Mouse (Mus musculus) left cerebral cortex, postnatal 36 days (tissue): Measurements from ENCODE around the gene Lsg1. TPM values are rescaled to one million over a fixed set of nuclear protein-coding genes. Genes with fewer than 3 reads are reported as not detected.

Experiments
- DNase-seq, 2 experiments: peaks; one replicate each; pipeline ENCODE4 v3.0.0; 2021 to 2022; ENCODE audit warnings: low spot score in 2 of 2, mixed read lengths in 1 of 2
- intact Hi-C: fragments of 180-260 bp; cut with DNase I; formaldehyde crosslinking; loops from one replicate; pipeline ENCODE4 v1.15.1; 2025
- total RNA-seq, 2 experiments: library from RNA; stranded (reverse); gene quantifications; 2 replicates each; pipeline ENCODE4 v1.2.3; 2021

Lsg1 gene
- 10 to 100 TPM; 20.4 to 21.8 TPM for total RNA-seq

DNA sequence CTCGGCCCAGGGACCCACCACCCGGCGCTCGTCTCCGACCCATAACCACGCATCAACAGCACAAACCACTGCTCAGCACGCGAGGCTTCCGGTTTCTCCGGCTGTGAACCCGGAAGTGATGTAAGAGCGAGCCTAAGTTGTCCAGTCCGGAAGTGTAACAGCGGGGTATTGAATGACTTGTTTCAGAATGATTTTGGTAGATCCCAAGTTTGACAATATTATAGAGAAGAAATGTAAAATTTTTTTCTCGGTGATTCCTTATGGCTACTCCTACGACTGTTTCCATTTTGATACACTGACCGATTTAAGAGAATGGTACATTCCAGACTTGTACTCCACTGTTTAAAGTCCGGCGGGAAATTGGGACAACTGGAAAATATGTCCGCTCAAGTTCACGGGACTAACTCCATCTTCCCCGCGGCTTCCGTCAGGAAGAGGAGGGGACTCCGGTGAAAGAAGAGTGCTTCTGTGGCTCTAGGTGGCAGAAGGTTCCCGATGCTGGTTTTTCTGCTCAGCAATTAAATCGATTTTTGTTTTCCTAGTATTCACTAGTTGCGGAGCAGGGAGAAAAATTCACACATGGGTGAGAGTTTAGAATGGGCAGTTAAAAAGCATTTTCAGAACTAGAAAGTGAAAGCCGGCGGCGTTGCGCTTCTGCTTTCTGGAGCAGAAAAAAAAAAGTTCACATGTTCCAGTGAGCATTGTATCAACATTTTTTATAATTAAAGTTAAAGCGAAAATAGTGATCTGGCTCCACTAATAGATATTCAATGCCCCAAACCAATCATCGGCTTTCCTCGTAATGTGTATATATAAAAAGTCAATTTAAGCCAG lies at the start of gene Lsg1:
TSS of gene Lsg1 (minus strand) at position 99 of the 834 bp plus-strand sequence.
- DNase-seq = peak; percentile 80 to 86
- intact Hi-C loops = loop anchor here (2.0 kb wide), 1 partner anchor 483 kb away; no protein-coding TSS in a partner anchor

DNA sequence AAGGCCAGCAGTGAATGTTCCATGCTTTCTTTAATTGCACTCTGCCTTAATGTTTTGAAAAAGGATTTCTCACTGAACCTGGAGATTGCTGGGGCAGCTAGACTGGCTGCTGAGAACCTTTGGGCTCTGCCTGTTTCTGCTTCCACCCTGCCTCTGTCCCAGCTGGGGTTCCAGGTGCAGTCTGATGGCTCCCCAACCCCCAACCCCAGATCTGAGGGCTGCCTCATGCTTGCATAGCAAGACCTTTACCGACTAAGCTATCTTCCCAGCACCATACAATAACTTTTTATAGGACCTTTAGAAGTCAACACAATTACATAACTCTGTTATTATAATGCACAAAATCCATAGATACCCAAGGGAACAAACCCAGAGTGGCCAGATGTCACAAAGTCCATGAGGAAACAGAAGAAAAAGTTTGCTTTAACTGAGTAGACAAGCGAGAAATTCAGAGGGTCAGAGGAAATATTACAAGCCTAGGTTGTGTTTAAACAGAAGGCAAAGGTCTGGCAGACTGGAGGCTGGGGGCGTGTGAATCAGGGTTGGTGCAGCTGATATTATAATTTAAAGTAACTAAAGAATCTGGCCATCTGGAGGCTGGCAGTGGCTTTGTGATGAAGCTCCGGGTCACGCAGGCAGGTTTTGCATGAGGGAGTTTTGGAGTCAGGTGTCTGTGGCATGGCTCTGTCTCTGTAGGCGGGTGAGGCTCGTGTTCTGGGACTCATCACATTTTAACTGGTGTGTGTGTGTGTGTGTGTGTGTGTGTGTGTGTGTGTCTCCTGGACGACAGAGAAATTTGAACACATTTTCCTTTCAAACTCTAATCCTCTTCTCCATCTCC lies 46.7 kb upstream of the Lsg1 start:
- intact Hi-C loops = no loop called here
- no peak for DNase-seq

DNA sequence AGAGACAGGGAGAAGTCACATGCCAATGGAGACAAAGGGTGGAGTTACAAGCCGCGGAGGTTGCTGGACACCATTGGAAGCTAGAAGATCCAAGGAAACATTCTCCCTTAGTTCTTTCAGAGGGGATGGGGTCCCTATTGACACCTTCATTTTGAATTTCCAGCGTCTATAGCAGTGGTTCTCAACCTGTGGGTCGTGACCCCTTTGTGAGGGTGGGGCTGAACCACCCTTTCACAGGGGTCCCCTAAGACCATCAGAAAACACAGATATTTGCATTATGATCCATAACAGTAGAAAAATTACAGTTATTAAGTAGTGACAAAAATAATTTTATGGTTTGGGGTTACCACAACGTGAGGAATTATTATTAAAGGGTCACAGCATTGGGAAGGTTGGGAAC lies 42.1 kb upstream of the Lsg1 start:
- DNase-seq = no peak
- intact Hi-C loops = no loop called here

DNA sequence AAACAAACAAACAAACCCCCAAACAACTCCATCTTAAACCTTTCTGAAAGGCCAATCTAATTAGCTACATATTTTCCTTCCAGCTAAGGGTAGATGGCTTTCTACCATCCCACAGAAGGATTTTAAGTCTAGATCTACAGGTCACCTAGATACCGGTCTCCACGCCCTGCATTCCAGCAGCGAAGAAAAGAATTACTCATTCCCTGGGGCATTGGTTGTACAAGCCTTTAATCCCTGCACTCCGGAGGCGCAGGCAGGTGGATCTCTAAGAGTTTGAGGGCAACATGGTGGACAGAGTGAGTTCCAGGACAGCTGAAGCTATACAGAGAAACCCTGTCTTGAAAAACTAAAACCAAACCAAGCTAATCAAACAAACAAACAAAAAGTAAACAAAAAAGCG lies 41.0 kb upstream of the Lsg1 start:
- no peak for DNase-seq
- intact Hi-C loops = no loop called here

DNA sequence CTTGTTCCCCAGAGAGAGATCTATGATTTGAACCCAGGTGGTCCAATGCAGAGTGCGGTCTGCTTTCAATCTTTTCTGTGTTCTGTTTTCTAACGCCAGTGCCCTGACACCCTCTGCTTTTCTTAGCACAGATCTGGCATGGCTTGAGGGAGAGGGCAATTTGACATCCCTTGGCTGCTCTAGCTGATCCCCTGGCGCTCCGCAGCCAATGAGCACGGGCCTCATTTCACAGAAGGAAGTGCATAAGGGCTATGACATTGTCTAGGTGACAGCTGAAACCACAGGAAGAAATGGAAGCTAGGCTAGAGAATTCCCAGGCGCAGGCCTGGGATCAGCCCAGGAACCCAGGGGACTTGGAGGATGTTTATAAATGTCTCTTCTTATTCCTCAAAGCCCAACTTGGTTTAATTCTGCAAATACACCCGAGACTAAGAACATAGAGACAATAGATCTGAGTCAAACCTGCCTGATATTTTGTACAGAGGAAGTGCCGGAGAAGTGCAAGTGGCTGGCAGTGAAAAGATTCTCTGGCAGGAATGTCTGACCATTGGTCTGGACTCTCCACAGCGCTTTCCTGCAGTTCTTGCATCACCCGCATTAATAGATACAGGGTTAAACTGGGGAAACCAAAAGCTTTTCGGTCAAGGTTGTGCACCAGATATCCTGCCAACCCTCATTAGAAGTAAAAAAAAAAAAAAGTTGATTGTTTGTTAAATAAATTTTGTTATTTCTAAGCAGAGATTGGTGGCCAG lies 40.4 kb upstream of the Lsg1 start:
- no peak for DNase-seq
- intact Hi-C loops = no loop called here

DNA sequence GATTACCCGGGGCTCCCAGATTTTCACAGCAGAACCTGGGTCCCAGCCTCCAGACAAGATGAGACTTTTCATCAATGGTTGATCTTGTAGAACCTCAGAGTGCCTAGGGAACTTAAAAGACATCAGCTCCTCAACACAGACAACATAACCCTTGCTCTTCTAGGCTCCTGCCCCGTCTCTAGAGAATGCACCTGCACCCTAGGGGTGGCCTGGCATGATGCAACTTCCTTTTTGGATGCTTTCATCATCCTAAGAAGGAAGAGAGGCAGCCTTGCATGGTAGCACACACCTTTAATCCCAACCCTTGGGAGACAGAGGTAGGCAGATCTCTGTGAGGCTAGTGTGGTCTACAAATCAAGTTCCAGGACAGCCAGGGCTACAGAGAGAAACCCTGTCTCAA lies 37.2 kb upstream of the Lsg1 start:
- intact Hi-C loops = no loop called here
- no peak for DNase-seq

DNA sequence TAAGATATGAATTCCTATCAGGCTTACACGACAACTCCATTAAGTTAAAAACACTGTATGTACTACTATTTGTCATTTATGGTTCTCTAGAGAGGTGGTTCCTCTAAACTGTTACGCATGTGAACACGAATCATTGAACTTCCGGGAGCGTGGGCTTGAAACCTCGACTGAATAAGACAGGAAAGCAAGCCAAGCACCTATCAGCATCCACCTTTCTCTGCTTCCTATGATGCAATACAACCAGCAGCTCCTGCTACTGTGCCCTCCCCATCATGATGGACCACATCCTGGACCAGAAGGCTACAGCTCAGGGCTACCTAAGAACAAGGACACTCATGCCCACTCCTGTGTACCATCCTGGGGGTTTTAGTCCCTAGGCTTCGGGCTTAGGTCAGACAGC lies 36.3 kb upstream of the Lsg1 start:
- intact Hi-C loops = no loop called here
- DNase-seq = no peak

DNA sequence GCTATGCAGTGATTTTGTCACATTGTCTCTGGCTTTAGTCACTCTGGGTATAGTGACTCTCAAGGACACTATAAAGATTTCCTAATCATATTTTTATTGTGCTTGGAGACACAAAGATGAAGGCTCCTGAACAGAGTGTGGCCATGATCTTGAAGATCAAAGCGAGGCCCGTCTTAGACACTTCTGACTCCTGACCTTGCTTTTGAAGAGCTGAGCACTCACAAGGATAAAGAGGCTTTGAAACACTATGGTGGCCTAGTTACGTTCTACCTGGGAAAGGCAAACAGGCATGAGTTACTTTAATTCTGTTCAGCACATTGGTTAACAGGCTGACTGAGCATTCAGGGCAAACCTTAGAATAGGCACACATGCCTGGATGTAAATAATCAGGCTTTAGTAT lies 28.9 kb upstream of the Lsg1 start:
- intact Hi-C loops = no loop called here
- no peak for DNase-seq

DNA sequence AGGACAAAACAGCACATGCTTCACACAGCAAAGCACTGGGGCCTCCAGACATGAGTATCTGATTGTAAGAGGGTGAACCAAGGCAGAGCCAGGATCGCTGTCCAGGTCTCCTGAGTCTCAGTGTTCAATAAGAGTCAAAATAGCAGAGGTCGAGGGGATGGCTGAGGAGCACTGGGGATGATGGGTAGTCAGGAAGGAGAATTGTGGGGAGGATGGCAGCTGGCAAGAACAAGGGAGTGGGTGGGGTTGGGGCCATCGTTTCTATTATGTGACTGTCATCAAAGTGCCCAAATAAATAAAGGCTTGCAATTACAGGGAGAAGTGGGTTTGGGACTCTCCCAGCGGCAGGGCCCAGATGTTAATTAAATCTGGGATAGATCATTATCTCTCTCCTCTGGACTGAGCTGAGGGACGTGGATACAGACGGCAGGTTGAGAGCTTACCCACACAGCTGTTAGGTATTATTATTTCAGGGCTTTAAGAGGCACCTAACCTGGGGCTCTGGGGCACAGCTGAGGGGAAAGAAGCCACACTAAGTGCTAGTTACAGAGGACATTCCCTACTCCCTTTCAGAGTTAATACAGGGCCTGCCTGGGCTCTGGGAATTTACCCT lies 27.4 kb upstream of the Lsg1 start:
- intact Hi-C loops = no loop called here
- DNase-seq = no peak

DNA sequence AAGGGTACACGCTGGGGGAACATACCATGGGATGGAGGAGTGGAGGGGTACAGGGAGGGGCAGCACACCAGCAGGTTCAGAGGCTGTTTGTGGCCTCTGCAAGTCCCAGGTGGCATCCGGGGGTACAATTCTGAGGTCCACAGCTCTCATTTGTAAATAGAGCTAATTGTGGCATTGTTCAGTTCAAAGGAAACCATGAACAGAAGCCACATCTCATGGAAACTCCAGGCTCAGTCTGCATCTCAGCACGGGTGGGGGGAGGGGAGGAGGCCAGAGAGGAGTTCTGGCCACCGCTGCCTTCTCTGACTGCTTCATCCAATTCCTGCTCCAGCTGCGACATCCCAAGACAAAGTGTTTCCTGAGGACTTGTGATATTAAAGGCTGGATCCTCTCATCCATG lies 26.7 kb upstream of the Lsg1 start:
- DNase-seq = no peak
- intact Hi-C loops = no loop called here

DNA sequence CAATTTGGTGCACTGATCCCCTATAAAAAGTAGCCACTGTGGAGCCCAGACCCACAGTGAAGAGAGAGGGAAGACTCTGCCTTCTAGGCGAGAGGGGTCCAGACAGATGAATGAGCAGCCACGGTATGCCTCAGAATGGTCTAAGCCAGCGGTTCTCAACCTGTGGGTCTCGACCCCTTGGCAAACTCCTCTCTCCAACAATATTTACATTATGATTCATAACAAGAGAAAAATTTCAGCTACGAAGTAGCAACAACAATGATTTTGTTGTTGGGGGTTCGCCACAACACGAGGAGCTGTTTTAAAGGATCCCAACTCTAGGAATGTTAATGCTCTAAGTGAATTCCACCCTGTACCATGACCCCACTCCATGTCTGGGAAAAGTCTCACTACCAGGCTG lies 25.7 kb upstream of the Lsg1 start:
- intact Hi-C loops = no loop called here
- no peak for DNase-seq

DNA sequence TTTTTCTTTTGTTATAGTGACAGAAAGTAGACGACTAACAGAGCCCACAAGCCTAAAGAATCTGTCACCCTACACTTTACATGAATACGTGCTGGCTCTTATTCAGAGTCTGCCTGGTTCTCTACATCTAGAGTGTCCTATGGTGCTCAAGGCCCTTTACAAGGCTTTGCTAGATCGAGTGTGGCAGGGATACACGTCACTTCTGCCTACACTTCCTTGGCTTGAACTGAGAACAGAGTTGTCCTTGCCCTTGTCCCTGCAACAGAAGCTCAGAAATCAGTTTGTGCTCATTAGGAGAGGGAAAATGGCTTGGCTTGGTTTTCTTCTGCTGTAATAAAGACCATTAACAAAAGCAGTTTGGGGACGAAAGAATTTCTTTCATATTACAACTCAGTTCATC lies 23.9 kb upstream of the Lsg1 start:
- DNase-seq = no peak
- intact Hi-C loops = no loop called here

DNA sequence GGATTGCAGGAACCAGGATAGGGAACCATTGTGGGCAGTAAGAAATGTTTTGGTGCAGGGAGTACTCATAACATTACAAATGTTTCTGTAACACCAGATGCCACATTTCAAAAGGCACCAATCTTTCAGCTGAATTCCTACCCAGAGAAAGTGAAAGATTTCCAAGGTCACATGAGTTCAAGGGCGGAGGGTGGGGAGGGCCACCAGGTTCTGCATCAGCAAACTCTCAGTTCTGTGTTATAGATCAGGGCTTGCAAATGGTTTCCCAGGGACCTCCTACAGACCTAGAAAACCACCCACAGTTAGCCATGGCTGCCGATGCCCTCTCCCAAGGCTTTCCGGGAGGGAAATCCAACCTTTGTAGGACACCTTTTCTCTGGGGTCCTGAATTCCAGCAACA lies 20.5 kb upstream of the Lsg1 start:
- no peak for DNase-seq
- intact Hi-C loops = loop anchor here (5.0 kb wide), 1 partner anchor 44 kb away; no protein-coding TSS in a partner anchor

DNA sequence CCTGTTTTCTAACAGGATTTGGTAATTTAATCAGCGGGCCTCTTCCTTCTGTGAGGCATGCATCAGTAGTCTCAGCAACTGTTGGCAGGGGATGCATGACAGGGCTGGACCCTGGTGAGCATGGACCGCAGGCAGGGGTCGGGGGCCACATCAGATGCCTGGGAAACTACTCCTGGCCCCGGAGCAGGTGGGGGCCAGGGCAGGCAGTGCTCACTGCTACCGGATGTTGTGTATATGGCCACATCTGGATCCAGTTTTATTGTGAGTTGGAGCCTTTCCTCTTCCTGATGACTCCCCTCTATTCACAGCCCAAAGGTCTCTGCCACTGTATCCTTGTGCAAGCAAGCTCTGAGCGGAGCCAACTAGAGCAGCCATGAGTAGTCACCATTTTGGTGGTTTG lies 18.1 kb upstream of the Lsg1 start:
- intact Hi-C loops = loop anchor here (5.0 kb wide), 1 partner anchor 47 kb away; no protein-coding TSS in a partner anchor
- DNase-seq = no peak

DNA sequence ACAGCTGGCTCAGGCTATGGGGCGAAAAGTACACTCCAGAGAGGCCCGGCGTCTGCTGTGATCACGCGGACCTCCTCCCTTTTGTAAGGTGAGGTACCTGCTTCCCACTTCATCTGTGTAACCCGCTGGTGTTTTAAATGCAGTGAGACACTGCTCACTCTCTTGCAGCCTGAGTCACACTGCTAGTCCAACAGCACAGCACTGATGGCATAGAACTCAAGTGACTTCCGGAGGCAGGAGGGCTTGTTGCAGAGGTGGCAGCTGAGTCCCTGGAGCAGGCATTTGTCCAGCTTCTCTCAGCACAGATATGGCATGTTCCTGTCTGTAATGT lies 17.4 kb upstream of the Lsg1 start:
- DNase-seq = no peak
- intact Hi-C loops = loop anchor here (5.0 kb wide), 2 partner anchors 48 to 68 kb away; no protein-coding TSS in a partner anchor

DNA sequence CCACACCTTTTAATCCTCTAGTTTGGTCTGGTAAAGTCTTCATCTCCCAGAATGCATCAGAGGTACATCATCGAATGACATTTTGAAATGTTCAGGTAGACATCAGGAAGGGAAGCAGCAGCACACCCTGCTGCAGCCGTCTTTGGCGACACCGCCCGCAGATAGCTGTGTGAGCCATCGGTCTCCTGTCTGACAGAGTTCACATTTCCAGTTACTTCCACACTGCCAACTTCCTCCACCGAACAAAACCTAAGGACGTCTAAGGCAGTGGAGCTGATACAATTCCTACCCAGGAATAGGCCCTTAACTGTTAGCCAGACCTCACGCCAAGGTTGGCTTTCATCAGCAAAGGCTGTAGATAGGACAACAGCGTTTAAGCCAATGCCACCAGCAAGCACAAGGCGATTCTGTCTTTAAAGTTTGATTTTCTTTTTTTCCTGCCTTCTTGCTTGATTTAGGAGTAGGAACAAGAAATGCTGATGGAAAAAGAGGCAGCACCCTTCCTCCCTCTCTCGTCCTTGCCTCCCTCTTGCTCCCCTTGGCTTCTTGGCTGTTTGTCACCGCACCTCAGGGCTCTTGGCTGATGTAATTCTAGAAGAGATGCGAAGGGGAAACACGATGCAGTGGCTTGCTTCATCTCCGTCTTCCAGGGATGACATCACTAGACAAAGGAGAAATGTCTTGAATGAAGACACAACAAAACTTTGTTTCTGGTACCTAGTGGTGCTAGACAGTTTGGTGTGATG lies 16.8 kb upstream of the Lsg1 start:
- no peak for DNase-seq
- intact Hi-C loops = loop anchor here (5.0 kb wide), 1 partner anchor 68 kb away; no protein-coding TSS in a partner anchor

DNA sequence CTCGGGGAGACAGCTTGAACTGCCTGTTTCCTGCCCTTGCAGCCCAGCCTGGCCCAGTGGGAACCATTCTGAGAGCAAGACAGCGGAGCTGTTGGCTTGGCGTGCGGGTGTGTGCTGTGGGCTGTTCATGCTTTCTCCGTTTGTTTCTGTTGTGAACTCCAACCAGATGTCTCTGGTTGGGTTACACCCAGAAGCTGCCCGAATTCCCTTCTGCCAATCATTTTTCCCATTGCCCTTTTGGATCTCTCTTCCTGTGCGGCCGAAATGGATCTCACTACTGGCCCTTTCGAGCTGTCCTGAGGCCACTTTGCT lies 16.1 kb upstream of the Lsg1 start:
- intact Hi-C loops = loop anchor here (5.0 kb wide), 1 partner anchor 69 kb away; no protein-coding TSS in a partner anchor

DNA sequence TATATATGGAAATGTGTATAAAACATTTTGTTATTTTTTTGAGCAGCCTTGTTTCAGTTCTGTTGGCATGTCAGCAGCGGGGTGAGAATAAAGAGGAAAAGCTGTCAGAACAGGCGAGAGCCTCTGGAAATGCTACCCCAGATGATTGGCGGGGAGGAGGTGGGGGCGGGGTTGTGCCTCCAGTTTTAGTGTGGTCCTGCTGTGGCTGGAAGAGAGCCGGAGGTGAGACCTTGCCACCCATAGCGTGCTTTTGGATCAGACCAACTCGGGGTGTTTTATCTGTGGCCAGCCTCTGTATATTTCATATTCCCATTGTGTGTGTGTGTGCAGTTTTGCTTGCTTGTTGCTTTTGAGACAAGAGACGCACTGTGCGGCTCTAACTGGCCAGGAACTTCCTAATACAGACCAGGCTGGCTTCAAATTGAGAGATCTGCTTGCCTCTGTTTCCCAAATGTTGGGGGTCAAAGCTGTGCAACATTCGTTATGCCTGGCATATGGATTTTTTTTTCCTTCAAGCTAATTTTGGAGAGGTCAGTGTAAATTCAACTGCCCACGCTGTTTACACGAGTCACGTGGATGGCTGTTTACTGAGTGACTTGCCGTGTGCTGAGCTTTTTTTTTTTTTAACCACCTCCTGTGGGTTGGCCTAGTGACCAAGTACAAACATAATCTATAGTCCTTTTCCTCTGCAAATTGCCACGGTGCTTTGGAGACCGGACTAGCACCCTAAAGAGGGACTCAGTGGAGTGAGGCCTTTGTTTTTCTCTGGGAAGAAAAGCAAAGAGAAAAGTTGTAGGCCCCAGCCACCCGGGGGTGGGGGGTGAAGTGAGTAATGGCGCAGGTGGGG lies 15.5 kb upstream of the Lsg1 start:
- intact Hi-C loops = loop anchor here (5.0 kb wide), 1 partner anchor 69 kb away; no protein-coding TSS in a partner anchor
- DNase-seq = no peak

More for the DNA sequence above, 16.1 kb upstream of the Lsg1 start:
- DNase-seq = no peak
